Comparison of ENCODE assay signal across 8 mouse cellular contexts in the genomic region with DNA sequence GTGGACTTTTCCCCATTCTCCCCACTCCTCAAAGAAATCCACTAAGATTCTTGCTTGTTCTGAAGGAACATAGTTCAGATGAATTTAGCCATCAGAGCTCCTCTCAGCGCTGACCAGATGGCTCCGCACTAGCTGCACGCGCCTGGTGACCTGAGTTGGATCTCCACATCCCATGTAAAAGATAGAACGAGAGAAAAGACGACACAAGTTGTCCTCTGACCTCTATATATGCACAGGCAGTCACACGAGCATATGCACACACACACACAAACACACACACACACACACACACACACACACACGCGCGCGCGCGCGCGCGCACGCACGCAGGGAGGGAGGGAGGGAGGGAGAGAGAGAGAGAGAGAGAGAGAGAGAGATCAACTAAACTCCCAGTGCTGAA.
DNase-seq lines count a peak whose midpoint lies in the region; ATAC-seq and TF ChIP-seq lines count a peak whose summit lies in the region.

No protein-coding gene starts in this region.

- H3K36me3 ChIP-seq in kidney, adult 2 months (ENCODE audit: control insufficient read depth, insufficient read depth, low read length) = no peaks in the 10 kb centered on the region
- no peaks in the 10 kb centered on the region for H3K36me3 ChIP-seq in intestine, embryonic 16.5 days (ENCODE audit: control insufficient read depth, insufficient read depth, low read length)
- H3K36me3 ChIP-seq in midbrain, embryonic 14.5 days (ENCODE audit: control insufficient read depth, insufficient read depth, low read length) = no peaks in the 10 kb centered on the region
- H3K36me3 ChIP-seq in thymus, adult 2 months (ENCODE audit: control insufficient read depth, insufficient read depth, low read length) = no peaks in the 10 kb centered on the region

- WGBS in kidney, adult 2 months = 3% methylated on average over 18 of the region's 18 CpGs
- WGBS in intestine, embryonic 16.5 days = 0% methylated on average over 18 of the region's 18 CpGs
- WGBS in midbrain, embryonic 14.5 days = 0% methylated on average over 18 of the region's 18 CpGs
- 15% methylated on average over 18 of the region's 18 CpGs for WGBS in thymus, adult 2 months

- no peak overlapping the region for H3K27ac ChIP-seq in kidney, adult 2 months (ENCODE audit: insufficient read depth, low read depth, low read length)
- H3K27ac ChIP-seq in brown adipose tissue, adult 24 weeks (replicated peaks; ENCODE audit: low read depth, low read length) = no peak overlapping the region
- peak overlapping the region; percentile 72 for H3K27ac ChIP-seq in gastrocnemius, adult 2 months
- peak overlapping the region; percentile 55 for H3K27ac ChIP-seq in intestine, embryonic 16.5 days (ENCODE audit: low read length)
- H3K27ac ChIP-seq in midbrain, embryonic 14.5 days (replicated peaks; ENCODE audit: low read depth, low read length) = peak overlapping the region; percentile 83
- H3K27ac ChIP-seq in thymus, adult 2 months (ENCODE audit: control insufficient read depth, insufficient read depth, low read length) = no peak overlapping the region

- no peak for TF ChIP-seq POLR2A in kidney, adult 2 months (IDR thresholded peaks at IDR 0.05; ENCODE audit: low read depth, low read length)
- TF ChIP-seq POLR2A in thymus, adult 2 months (IDR thresholded peaks at IDR 0.05; ENCODE audit: control insufficient read depth, extremely low read depth, insufficient read depth, low read length, poor library complexity) = no peak

- no peaks in the 10 kb centered on the region for H3K27me3 ChIP-seq in kidney, adult 2 months (replicated peaks; ENCODE audit: control insufficient read depth, insufficient read depth, low read length)
- H3K27me3 ChIP-seq in intestine, embryonic 16.5 days (replicated peaks; ENCODE audit: control insufficient read depth, insufficient read depth, low read length) = no peaks in the 10 kb centered on the region
- no peaks in the 10 kb centered on the region for H3K27me3 ChIP-seq in midbrain, embryonic 14.5 days (ENCODE audit: control insufficient read depth, insufficient read depth, low read length)
- no peaks in the 10 kb centered on the region for H3K27me3 ChIP-seq in thymus, adult 2 months (ENCODE audit: control insufficient read depth, insufficient read depth, low read length)

- no peaks in the 10 kb centered on the region for H3K4me1 ChIP-seq in kidney, adult 2 months (ENCODE audit: control insufficient read depth, insufficient read depth, low read length)
- no peaks in the 10 kb centered on the region for H3K4me1 ChIP-seq in brown adipose tissue, adult 24 weeks (ENCODE audit: control insufficient read depth, insufficient read depth, insufficient read length, low read length)
- H3K4me1 ChIP-seq in intestine, embryonic 16.5 days (ENCODE audit: control insufficient read depth, insufficient read depth, low read length) = peaks cover 4% of the 10 kb centered on the region
- peaks cover 24% of the 10 kb centered on the region for H3K4me1 ChIP-seq in midbrain, embryonic 14.5 days (ENCODE audit: control insufficient read depth, insufficient read depth, low read length)
- H3K4me1 ChIP-seq in thymus, adult 2 months (replicated peaks; ENCODE audit: control insufficient read depth, insufficient read depth, low read length) = no peaks in the 10 kb centered on the region

- peak overlapping the region; percentile 57 for H3K4me2 ChIP-seq in intestine, embryonic 16.5 days (ENCODE audit: low read depth, low read length)
- H3K4me2 ChIP-seq in midbrain, embryonic 14.5 days (ENCODE audit: low read length) = peak overlapping the region; percentile 55

- no peaks in the 10 kb centered on the region for H3K9me3 ChIP-seq in intestine, embryonic 16.5 days (ENCODE audit: control insufficient read depth, low read length)
- H3K9me3 ChIP-seq in midbrain, embryonic 14.5 days (ENCODE audit: control insufficient read depth, low read length) = no peaks in the 10 kb centered on the region

- H3K9ac ChIP-seq in intestine, embryonic 16.5 days (ENCODE audit: low read depth, low read length) = peak overlapping the region; percentile 50
- peak overlapping the region; percentile 44; the same call in 1 of the 2 replicates for H3K9ac ChIP-seq in midbrain, embryonic 14.5 days (replicated peaks; ENCODE audit: low read length)

- peak; percentile 74 for ATAC-seq in intestine, embryonic 16.5 days
- peak; percentile 41 for ATAC-seq in midbrain, embryonic 14.5 days (ENCODE audit: low FRiP score, low TSS enrichment)

- peak overlapping the region; percentile 18; the same call in 1 of the 2 replicates for H3K4me3 ChIP-seq in kidney, adult 2 months (ENCODE audit: insufficient read depth, low read depth, low read length)
- H3K4me3 ChIP-seq in brown adipose tissue, adult 24 weeks (ENCODE audit: insufficient read depth, low read depth, low read length) = peak overlapping the region; percentile 57
- peak overlapping the region; percentile 68 for H3K4me3 ChIP-seq in gastrocnemius, adult 2 months
- H3K4me3 ChIP-seq in intestine, embryonic 16.5 days (ENCODE audit: low read length) = peak overlapping the region; percentile 42
- H3K4me3 ChIP-seq in midbrain, embryonic 14.5 days (replicated peaks; ENCODE audit: low read depth, low read length) = peak overlapping the region; percentile 35
- no peak overlapping the region for H3K4me3 ChIP-seq in thymus, adult 2 months (ENCODE audit: control insufficient read depth, insufficient read depth, low read length)

- no peak for DNase-seq in kidney, adult 2 months
- no peak for DNase-seq in kidney, adult 8-10 months
- DNase-seq in gastrocnemius, adult 2 months = peak; percentile 26
- peak; percentile 72 for DNase-seq in midbrain, embryonic 14.5 days
- DNase-seq in thymus, adult 2 months = no peak
- DNase-seq in yolk sac, embryonic 10.5 days (ENCODE audit: low spot score) = no peak

- intact Hi-C loops in gastrocnemius, adult 2 months (cut with DNase I) = no loop called here

- no peak for TF ChIP-seq CTCF in kidney, adult 2 months (conservative IDR thresholded peaks at IDR 0.05; ENCODE audit: insufficient read depth, insufficient read length, low read depth, low read length)
- TF ChIP-seq CTCF in gastrocnemius, adult 2 months (IDR thresholded peaks at IDR 0.05) = no peak
- no peak for TF ChIP-seq CTCF in thymus, adult 2 months (IDR thresholded peaks at IDR 0.05; ENCODE audit: borderline replicate concordance, control insufficient read depth, extremely low read depth, insufficient read depth, low read length, poor library complexity)

Comparison
In these comparisons a context has a peak if more than half of its experiments do, and no peak if none do; other contexts are left out.
1. DNase-seq: peak in gastrocnemius, adult 2 months (single experiment) and midbrain, embryonic 14.5 days (single experiment); none in kidney, adult 2 months (single experiment), kidney, adult 8-10 months (0 of 2), thymus, adult 2 months (single experiment) and yolk sac, embryonic 10.5 days (single experiment).
2. H3K27ac ChIP-seq: peak in gastrocnemius, adult 2 months (single experiment), intestine, embryonic 16.5 days (single experiment) and midbrain, embryonic 14.5 days (single experiment); none in kidney, adult 2 months (single experiment), brown adipose tissue, adult 24 weeks (single experiment) and thymus, adult 2 months (single experiment).